Mouse (Mus musculus) midbrain, embryonic 16.5 days (tissue): Measurements from ENCODE around the gene Olfr91. TPM values are rescaled to one million over a fixed set of nuclear protein-coding genes. Genes with fewer than 3 reads are reported as not detected.

ENCODE experiments used
- ATAC-seq: fragments of 200-750 bp; cut with Nextera tagmentation; 2 replicates; pipeline ENCODE4 v1.8.0; 2017; ENCODE audit warnings: moderate TSS enrichment
- H3K27ac ChIP-seq: fragments of 300-500 bp; sonication (generic); 2 replicates; pipeline ENCODE4 v1.5.1; 2014; ENCODE audit warnings: mild to moderate bottlenecking, low read length, mixed read lengths
- H3K27me3 ChIP-seq: fragments of 300-500 bp; sonication (generic); 2 replicates; pipeline ENCODE4 v1.6.1; 2014; ENCODE audit warnings: low read depth, low read length, mixed read lengths; ENCODE audit not compliant: control insufficient read depth, insufficient read depth
- H3K36me3 ChIP-seq: fragments of 300-500 bp; sonication (generic); 2 replicates; pipeline ENCODE4 v1.6.1; 2014; ENCODE audit warnings: mild to moderate bottlenecking, low read length, moderate library complexity, mixed read lengths; ENCODE audit not compliant: control insufficient read depth, insufficient read depth
- H3K4me1 ChIP-seq: fragments of 300-500 bp; sonication (generic); 2 replicates; pipeline ENCODE4 v1.6.1; 2014; ENCODE audit warnings: mild to moderate bottlenecking, low read length, mixed read lengths; ENCODE audit not compliant: control insufficient read depth, insufficient read depth
- H3K4me2 ChIP-seq: fragments of 300-500 bp; sonication (generic); 2 replicates; pipeline ENCODE4 v1.6.1; 2014; ENCODE audit warnings: mild to moderate bottlenecking, low read length, mixed read lengths
- H3K4me3 ChIP-seq: fragments of 300-500 bp; sonication (generic); 2 replicates; pipeline ENCODE4 v1.5.1; 2014; ENCODE audit warnings: low read depth, mild to moderate bottlenecking, low read length, moderate library complexity, mixed read lengths
- H3K9ac ChIP-seq: fragments of 300-500 bp; sonication (generic); 2 replicates; pipeline ENCODE4 v1.6.1; 2014; ENCODE audit warnings: low read depth, low read length, mixed read lengths
- H3K9me3 ChIP-seq: fragments of 300-500 bp; sonication (generic); replicated peaks from 2 replicates; pipeline ENCODE4 v1.6.1; 2014; ENCODE audit warnings: mild to moderate bottlenecking, low read length, mixed read lengths; ENCODE audit not compliant: control insufficient read depth, poor library complexity, severe bottlenecking
- WGBS: fragments of 180-500 bp; shearing (Covaris S2); extraction: QIAGEN DNeasy Blood & Tissue Kit; methylation state at CpG from one replicate; pipeline ENCODE4 v1.1.7; 2014; 5-methylcytosine and 5-hydroxymethylcytosine counted together
- polyA plus RNA-seq: library from polyadenylated mRNA; unstranded; fragments of >200 nt; fragmentation: Nextera tagmentation; extraction: Ambion mirVana; gene quantifications from 2 replicates; pipeline ENCODE4 v1.2.1, GENCODE M21; 2015

The Olfr91 gene
- polyA plus RNA-seq, 1 experiment from 2014 or later = not detected

DNA sequence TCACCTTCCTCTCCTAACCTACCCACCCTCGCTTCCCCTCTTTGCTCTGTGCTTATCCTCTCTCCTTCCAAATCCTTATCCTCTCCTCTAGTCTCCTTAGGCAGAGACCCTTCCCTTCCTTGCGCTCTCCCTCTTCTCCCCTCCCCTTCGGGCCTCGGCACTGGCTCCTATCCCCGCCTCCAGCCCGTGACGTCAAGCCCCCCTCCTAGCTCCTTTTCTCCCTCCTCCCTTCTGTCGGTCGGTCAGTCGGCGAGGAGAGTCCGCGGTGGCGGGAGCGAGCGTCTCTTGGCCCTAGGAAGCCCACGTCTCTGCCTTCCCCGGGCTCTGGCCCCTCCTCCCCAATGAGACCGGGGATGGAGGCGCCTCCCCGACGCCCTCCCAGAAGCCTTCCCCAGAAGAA, 47.7 kb downstream of the Olfr91 start:
- WGBS = under 1% methylated on average over 22 of the region's 22 CpGs
- H3K4me3 ChIP-seq = peak overlapping the region; percentile 90
- H3K9me3 ChIP-seq = no peaks in the 10 kb centered on the region
- H3K4me1 ChIP-seq = peaks cover 45% of the 10 kb centered on the region
- H3K27ac ChIP-seq = peak overlapping the region; percentile 90
- peak overlapping the region; percentile 98 for H3K9ac ChIP-seq
- H3K36me3 ChIP-seq = peaks cover 10% of the 10 kb centered on the region
- H3K27me3 ChIP-seq = no peaks in the 10 kb centered on the region
- H3K4me2 ChIP-seq = peak overlapping the region; percentile 68
- peak; percentile 65 for ATAC-seq

DNA sequence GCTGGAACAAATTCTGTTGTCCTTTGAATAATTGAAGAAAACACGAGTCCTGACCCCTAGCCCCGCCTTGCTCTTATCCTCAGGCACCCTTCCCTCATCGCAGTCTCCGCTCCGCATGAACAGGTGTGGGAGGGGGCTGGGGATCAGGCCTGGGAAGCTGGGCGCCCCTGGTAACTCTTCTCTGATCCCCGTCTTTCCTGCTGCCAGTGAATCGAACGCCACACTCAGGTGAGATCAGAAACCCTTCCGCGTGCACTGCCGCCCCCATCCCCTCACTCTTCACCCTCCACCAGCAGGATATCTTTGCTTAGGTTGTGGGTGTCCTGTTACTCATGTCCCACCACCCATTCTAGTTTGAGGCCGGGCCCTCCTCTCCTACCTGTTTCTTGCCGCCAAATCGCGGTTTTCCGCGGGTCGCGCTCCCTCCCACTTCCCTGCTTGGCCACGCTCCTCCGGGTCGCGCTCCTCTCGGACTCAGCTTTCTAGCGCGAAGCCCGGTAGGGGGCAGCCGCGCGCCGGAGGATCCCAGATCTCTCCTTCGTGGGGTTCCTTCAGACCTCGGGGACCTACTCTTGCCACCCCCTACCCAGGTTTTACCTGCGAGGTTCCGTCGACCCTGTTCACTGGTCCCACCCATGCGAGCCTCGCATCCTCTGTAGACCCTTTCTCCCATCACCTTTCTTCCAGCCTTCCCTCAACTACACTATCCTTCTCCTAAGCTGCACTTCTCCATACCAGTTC, 48.3 kb downstream of the Olfr91 start:
- H3K9me3 ChIP-seq = no peaks in the 10 kb centered on the region
- peaks cover 45% of the 10 kb centered on the region for H3K4me1 ChIP-seq
- peak overlapping the region; percentile 90 for H3K27ac ChIP-seq
- H3K4me2 ChIP-seq = peak overlapping the region; percentile 68
- peak overlapping the region; percentile 90 for H3K4me3 ChIP-seq
- ATAC-seq = peak; percentile 4
- H3K27me3 ChIP-seq = no peaks in the 10 kb centered on the region
- H3K9ac ChIP-seq = peak overlapping the region; percentile 98
- WGBS = 2% methylated on average over 39 of the region's 39 CpGs
- H3K36me3 ChIP-seq = peaks cover 6% of the 10 kb centered on the region

DNA sequence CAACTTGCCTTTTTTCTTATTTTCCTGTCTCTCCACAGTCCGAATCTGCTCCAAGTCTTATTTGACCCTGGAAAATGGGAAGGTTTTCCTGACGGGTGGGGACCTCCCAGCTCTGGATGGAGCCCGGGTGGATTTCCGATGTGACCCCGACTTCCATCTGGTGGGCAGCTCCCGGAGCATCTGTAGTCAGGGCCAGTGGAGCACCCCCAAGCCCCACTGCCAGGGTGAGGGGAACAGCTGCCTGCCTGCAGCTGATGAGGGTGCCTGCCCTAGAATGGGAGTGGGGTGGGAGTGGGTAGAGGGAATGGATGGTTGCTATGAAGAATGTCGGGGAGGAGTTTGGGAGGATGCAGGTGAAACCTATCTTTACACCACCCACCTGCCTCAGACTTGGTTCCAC, 49.7 kb downstream of the Olfr91 start:
- H3K4me3 ChIP-seq = peak overlapping the region; percentile 91
- WGBS = 61% methylated on average over 7 of the region's 7 CpGs
- peaks cover 43% of the 10 kb centered on the region for H3K4me1 ChIP-seq
- H3K36me3 ChIP-seq = 0 out of 2 replicates have a peak, but pooled peaks cover 2% of the 10 kb centered on the region
- no peaks in the 10 kb centered on the region for H3K9me3 ChIP-seq
- no peak overlapping the region for H3K27ac ChIP-seq
- H3K27me3 ChIP-seq = no peaks in the 10 kb centered on the region
- ATAC-seq = no peak
- H3K9ac ChIP-seq = peak overlapping the region; percentile 57
- H3K4me2 ChIP-seq = peak overlapping the region; percentile 68

DNA sequence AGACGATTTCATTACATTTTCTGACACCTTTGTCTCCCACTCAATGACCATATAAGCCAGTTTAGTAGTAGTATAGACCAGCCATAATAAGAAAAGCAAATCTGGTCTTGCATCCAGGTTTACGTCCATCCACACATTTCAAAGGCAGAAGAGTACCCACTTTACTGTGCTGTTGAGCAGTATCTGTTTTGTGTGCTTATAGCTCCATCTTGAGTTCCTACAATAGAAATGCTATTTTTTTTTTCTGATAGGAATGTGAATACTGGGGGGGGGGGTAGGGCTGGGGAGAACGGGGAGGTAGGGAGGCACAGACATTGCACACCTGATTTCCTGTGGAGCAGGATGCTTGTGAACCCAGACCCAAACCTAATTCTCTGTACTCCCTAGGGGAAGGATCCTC, 50.1 kb downstream of the Olfr91 start:
- H3K4me2 ChIP-seq = peak overlapping the region; percentile 68
- H3K36me3 ChIP-seq = 0 out of 2 replicates have a peak, but pooled peaks cover 2% of the 10 kb centered on the region
- H3K27ac ChIP-seq = no peak overlapping the region; the same call in 1 of the 2 replicates
- peak overlapping the region; percentile 57 for H3K9ac ChIP-seq
- ATAC-seq = no peak
- no peaks in the 10 kb centered on the region for H3K27me3 ChIP-seq
- H3K4me1 ChIP-seq = peaks cover 40% of the 10 kb centered on the region
- peak overlapping the region; percentile 91 for H3K4me3 ChIP-seq
- no peaks in the 10 kb centered on the region for H3K9me3 ChIP-seq
- WGBS = 20% methylated on average over 3 of the region's 3 CpGs

DNA sequence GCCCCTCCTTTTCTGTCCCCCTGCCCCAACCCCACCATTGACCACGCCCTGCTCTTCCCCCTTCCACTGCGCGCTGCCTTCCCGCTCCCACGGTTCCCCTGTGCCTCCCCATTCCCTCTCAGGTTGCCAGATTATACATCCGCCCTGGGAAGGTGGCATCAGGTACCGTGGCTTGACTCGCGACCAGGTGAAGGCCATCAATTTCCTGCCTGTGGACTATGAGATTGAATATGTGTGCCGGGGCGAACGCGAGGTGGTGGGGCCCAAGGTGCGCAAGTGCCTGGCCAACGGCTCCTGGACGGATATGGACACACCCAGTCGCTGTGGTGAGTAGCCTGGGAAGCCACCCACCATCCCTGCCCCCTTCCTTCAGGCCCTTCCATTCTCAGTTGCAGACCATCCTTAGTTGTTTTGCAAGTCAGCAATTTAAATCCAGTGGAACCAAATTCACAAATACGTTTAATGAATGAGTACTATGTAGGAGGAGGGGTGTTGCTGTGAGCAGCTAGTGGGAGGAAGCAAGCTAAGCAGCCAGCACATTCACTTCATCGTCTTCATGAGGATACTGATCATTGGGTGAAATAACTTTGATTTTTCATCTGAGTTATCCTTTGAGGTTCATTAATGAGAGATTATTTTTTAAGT, 50.6 kb downstream of the Olfr91 start:
- Histone ChIP-seq H3K27me3 (no peaks in the 10 kb centered on the region), H3K27ac (peak overlapping the region; percentile 98), H3K4me2 (peak overlapping the region; percentile 68), H3K9ac (peak overlapping the region; percentile 100), H3K36me3 (no peaks in the 10 kb centered on the region), H3K4me3 (peak overlapping the region; percentile 91), H3K4me1 (peaks cover 35% of the 10 kb centered on the region), H3K9me3 (no peaks in the 10 kb centered on the region)
- WGBS = 11% methylated on average over 19 of the region's 19 CpGs
- no peak for ATAC-seq

DNA sequence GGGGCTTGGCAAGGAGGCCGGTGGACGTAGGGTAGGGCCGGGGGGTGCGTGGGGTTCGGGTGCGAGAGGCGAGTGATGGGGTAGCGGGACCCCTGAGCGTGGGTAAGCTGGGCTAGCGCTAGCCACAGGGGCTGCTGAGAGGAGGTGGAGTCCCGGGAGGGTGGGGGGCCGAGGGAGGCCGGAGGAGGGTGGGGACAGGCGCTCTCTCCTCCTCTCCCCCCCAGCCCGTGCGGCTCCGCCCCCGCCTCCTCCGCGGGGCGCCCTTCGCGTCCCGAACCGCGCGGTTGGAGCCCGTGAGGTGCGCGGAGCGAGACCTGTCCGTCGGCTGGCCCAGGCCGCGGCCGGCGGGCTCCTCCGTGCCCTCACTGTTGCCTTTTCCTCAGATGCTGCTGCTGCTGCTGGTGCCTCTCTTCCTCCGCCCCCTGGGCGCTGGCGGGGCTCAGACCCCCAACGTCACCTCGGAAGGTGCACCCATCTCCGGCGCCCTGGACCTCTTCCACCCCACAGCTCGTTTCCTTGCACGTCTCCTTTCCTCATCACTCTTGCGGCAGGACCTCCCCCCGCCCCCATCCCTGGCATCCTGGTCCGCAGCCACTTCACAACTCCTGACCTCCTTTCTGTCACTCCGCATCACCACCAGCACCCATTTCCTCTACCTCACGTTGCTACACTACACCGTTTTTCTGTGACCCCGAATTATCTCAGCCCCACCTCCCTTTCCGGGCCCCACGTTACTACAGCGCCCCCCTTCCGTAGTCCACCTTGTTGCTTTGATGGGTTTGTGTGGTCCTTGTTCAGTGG, 51.6 kb downstream of the Olfr91 start:
- H3K4me3 ChIP-seq = peak overlapping the region; percentile 91
- H3K4me1 ChIP-seq = peaks cover 27% of the 10 kb centered on the region
- no peaks in the 10 kb centered on the region for H3K27me3 ChIP-seq
- no peaks in the 10 kb centered on the region for H3K36me3 ChIP-seq
- H3K4me2 ChIP-seq = peak overlapping the region; percentile 68
- no peaks in the 10 kb centered on the region for H3K9me3 ChIP-seq
- ATAC-seq = peak; percentile 50
- H3K27ac ChIP-seq = peak overlapping the region; percentile 98
- WGBS = under 1% methylated on average over 27 of the region's 58 CpGs
- peak overlapping the region; percentile 100 for H3K9ac ChIP-seq

DNA sequence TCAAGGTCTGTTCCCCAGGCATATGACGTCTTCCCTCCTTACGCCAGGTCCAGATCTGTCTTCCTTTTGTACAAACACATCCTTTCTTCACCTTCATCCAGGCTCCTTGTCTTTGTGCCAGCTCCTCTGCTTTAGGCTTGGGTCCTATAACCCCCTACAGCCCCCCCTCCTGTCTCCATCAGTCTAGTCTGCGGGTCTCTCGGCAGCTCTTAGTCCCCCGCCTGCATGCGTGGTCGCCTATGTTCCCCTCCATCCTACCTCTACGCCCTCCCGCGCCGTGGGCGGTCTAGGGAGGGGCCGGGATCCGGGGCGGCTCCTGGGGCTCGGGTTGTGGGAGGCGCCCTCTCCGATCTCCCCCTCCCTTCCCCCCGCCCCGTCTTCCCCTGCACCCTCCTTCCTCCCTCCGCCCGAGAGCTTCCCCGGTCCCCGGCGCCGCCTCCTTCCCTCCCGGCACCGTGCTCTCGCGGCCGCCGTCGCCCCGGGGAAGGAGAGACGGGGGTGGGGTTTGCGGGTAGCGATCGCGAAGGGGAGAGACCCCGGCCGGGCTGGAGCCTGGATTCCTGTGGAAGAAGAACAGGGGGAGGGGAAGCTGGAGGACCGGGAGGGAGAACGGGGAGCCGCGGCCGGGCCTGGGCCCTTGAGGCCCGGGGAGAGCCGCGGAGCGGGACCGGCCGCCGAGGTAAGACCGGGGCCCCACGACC, 52.3 kb downstream of the Olfr91 start, which contains the start of gene Gabbr1:
TSS of gene Gabbr1 (plus strand) at position 356 of the 701 bp plus-strand sequence.
- Histone ChIP-seq H3K9me3 (no peaks in the 10 kb centered on the region), H3K27me3 (no peaks in the 10 kb centered on the region), H3K9ac (peak within 1 kb of the TSS; percentile 100), H3K27ac (peak within 1 kb of the TSS; percentile 98), H3K4me1 (peaks cover 22% of the 10 kb centered on the region), H3K36me3 (no peaks in the 10 kb centered on the region), H3K4me3 (peak within 1 kb of the TSS; percentile 91), H3K4me2 (peak within 1 kb of the TSS; percentile 68)
- under 1% methylated on average over 48 of the region's 55 CpGs for WGBS
- peak; percentile 76 for ATAC-seq

DNA sequence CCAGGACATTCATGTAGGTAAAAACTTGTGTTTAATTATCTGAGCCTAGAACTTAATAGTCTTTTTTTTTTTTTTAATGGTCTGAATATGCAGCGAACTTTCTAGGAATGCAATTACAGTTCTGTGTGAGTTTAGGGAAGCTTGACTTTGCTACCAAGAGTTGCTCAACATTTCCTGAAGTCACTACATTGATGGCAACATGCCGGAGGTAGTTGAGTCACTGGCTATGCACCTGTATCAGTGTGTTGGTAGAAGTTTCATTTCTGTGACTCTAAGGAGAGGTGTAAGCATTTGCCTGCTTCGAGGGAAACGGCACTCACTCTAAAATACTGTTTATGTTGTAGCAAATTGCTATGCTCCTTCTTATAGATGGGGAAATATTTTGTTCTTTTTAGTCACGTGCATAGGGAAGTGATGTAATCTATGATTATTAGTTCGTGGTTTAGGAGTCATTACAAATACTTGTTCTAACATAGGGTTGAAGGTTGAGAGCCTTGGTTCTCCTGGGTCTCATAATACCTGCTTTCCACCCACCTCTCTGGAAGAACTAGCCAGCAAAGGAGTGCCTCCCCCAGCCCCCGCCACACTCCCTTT, 53.3 kb downstream of the Olfr91 start:
- H3K27ac ChIP-seq = peak overlapping the region; percentile 98
- peak overlapping the region; percentile 91 for H3K4me3 ChIP-seq
- 78% methylated on average over 7 of the region's 7 CpGs for whole genome bisulfite sequencing
- no peaks in the 10 kb centered on the region for H3K36me3 ChIP-seq
- ATAC-seq = no peak
- no peaks in the 10 kb centered on the region for H3K27me3 ChIP-seq
- H3K9me3 ChIP-seq = no peaks in the 10 kb centered on the region
- H3K4me2 ChIP-seq = peak overlapping the region; percentile 68
- H3K9ac ChIP-seq = peak overlapping the region; percentile 100
- H3K4me1 ChIP-seq = peaks cover 18% of the 10 kb centered on the region
